Mouse (Mus musculus) B cell, adult 67 days (primary cell): ENCODE data around the gene Inpp1. TPM values are rescaled to one million over a fixed set of nuclear protein-coding genes. Genes with fewer than 3 reads are reported as not detected.

Experiments
- total RNA-seq, 2 experiments: library from RNA; stranded (reverse); gene quantifications; 4 replicates each; pipeline ENCODE4 v1.2.4; 2023

The Inpp1 gene
- 10 to 100 TPM; 13.5 to 20.8 TPM for total RNA-seq

DNA sequence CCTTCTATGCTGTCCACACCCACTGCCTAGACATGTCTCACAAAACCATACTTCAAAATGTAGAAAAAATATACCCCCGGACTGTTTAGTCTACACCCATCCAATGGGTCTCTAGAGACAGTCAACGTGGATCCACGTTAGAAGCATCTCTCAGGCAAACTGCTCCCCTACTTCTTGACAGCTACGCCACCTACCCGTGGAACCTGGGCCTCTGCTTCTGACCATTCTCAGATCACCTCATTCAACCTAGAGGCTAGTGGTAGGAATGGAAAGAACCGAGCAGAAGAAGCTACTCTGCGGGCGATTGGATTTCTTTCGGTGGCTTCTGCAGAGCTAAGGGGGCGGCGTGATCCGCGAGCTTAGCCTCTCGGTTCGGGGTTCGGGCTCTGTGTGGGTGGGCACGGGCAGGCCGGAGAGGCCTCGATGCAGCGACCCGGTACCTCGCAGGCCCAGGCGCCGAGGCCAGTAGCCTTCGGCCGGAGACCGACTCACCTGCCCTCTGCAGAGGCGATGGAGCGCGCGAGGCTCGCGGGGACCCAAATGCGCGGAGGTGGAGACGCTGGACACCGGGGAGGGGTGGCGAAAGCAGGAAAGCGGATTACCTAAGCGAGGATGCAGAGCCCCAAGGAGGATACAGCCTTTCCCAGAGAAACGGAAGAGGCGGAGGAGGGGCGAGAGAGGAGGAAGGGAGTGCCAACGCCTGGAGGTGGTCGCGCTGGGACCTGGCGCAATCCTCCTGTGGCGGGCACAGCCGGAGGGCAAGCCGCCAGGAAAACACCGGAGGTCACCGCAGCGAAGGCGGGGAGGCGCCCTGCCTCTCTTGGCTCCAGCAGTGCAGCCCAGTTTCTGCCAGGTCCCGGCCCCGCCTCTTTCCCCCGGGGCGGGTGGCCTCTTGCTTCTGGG is at the start of gene Inpp1:
Gene Inpp1 (minus strand): TSS at position 779 of the 903 bp plus-strand sequence.

DNA sequence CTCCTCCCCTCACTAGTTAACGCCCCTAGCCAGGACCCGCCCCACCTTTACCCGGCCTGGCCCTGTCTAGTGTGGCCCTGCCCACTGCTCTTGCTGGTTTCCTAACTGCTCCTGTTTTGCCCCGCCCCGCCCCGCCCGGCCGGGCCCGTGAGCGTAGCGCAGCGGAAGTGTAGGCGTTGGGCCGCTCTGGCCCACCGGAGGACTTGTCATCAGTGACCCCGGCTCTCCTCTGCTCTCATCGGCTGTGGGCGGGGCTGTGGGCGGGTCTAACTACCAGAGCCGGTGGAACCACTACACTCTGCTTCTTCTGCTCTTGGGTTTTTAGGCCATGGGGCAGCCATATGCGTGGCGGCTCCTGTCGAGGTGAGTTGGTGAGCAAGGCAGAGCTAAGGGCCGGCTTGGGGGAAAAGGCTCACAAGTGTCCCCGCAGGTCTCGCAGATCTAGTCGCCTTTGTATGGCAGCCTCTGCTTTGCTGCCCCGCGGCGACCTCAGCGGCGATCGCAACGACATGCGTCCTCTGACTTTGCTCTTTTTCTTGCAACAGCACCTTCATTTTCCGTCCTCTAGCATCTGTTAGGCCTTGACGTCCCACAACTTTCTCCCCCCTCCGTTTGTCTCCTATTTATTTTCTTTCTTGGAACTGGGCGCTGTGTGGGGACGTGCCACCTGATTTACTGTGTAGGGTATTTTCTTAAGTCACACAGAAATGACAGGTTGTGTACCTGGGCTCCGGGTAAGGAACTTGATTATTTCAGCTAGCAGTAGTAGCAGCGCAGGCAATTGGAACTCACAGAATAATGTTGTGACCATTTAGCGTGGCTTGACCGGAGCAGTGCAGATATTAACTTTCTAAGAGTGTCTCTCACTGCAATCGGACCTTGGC is 27.5 kb upstream of the Inpp1 start, which contains the start of gene Hibch:
Gene Hibch (plus strand): TSS at position 148 of the 884 bp plus-strand sequence.

Other genes with a start within 250 kb of the Inpp1 start
- gene Nemp2, start 187.0 kb downstream of the Inpp1 start, total RNA-seq = 10 to 100 TPM; 46.8 to 61.6 TPM
- gene Mfsd6, start 90.2 kb downstream of the Inpp1 start, total RNA-seq = 1 to 10 TPM; 6.2 to 8.8 TPM
- 10 to 100 TPM; 22.2 to 22.3 TPM for gene Hibch, start 27.2 kb upstream of the Inpp1 start, total RNA-seq
- gene 1700019D03Rik, start 202.5 kb upstream of the Inpp1 start, total RNA-seq = 1 to 10 TPM in 1 of 2 experiments, under 1 TPM in 1; 0.84 to 1.2 TPM
- not detected for gene Mstn, start 244.0 kb upstream of the Inpp1 start, total RNA-seq